Mouse (Mus musculus): ENCODE results near the gene Zfp819.

GRCm38 (mm10) chr7:43601884-43602283 lies 5.1 kb upstream of the Zfp819 start:
- TF ChIP-seq CEBPB (IDR thresholded peaks at IDR 0.05; ENCODE audit: insufficient read depth, poor library complexity, severe bottlenecking), result no peak
- no peak for TF ChIP-seq POLR2A (IDR thresholded peaks at IDR 0.05; ENCODE audit: insufficient read length, low read depth)
- TF ChIP-seq SRF (IDR thresholded peaks at IDR 0.05; ENCODE audit: control insufficient read depth, insufficient read length, low read depth), result no peak
- no peak for TF ChIP-seq POLR2AphosphoS2 (IDR thresholded peaks at IDR 0.05; ENCODE audit: insufficient read length, low read depth)
